In the genomic region with DNA sequence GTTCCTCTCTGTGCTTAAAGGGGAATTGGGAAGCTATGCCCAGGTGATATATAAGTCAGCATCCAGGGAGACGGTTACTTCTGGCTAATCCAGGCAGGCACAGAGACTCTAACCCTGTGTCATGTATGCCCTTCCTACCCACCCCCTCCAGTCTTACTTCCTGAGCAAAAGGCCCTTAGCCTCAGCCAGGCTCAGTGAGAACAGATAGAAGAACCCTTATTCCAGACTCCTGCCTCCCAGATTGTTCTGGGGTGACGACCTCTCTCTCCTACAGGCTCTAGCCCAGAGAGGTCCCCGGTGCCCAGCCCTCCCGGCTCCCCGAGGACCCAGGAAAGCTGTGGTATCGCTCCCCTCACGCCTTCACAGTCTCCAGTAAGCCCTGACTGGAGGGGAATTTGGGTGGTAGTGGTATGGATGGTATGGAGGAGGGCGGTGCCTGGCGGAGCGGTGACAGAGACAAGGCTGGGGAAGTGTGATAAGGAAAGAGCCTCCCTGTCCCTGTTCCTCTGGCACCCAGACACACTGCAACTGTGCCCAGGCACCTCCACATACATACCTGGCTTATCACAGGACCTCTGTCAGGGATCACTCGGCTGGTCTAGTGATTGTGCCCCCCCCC, we compare ENCODE assay signal across 11 mouse cellular contexts. TPM values are rescaled to one million over a fixed set of nuclear protein-coding genes. Genes with fewer than 3 reads are reported as not detected.
DNase-seq lines count a peak whose midpoint lies in the region; ATAC-seq and TF ChIP-seq lines count a peak whose summit lies in the region.
"Had no signal": no experiment of that assay in that cellular context is flagged by ENCODE, and none has a peak within 500 bp of the region (broad histone marks: within the 10 kb centered on the region; RNA-seq: fewer than 3 reads in every experiment).

No protein-coding gene starts in this region.

- ATAC-seq in megakaryocyte progenitor cell, adult 5-6 weeks (replicated peaks; ENCODE audit: poor library complexity), result peak; percentile 94
- ATAC-seq in monocyte, adult 5-6 weeks (replicated peaks; ENCODE audit: insufficient number of reproducible peaks, low FRiP score, low TSS enrichment, poor library complexity, severe bottlenecking), result no peak

- TF ChIP-seq POLR2A in thymus, adult 2 months (IDR thresholded peaks at IDR 0.05; ENCODE audit: control insufficient read depth, extremely low read depth, insufficient read depth, low read length, poor library complexity), result no peak

- no peak overlapping the region for H3K4me3 ChIP-seq in thymus, adult 2 months (ENCODE audit: control insufficient read depth, insufficient read depth, low read length)

- no peaks in the 10 kb centered on the region for H3K36me3 ChIP-seq in thymus, adult 2 months (ENCODE audit: control insufficient read depth, insufficient read depth, low read length)

- H3K4me1 ChIP-seq in thymus, adult 2 months (replicated peaks; ENCODE audit: control insufficient read depth, insufficient read depth, low read length), result no peaks in the 10 kb centered on the region

- intact Hi-C loops in heart, postnatal 36 days (cut with DNase I), result no loop called here

- 95% methylated on average over 11 of the region's 11 CpGs for WGBS in thymus, adult 2 months

- no peak overlapping the region for H3K27ac ChIP-seq in thymus, adult 2 months (ENCODE audit: control insufficient read depth, insufficient read depth, low read length)

- no peaks in the 10 kb centered on the region for H3K27me3 ChIP-seq in thymus, adult 2 months (ENCODE audit: control insufficient read depth, insufficient read depth, low read length)

- no peak for TF ChIP-seq CTCF in thymus, adult 2 months (IDR thresholded peaks at IDR 0.05; ENCODE audit: borderline replicate concordance, control insufficient read depth, extremely low read depth, insufficient read depth, low read length, poor library complexity)

- peak; percentile 1 for DNase-seq in kidney, adult 18-20 months
- no peak for DNase-seq in kidney, postnatal 25 days
- DNase-seq in c-Kit-positive CD71-positive TER-119-negative erythroid progenitor cells, embryonic 14.5 days (ENCODE audit: low read depth), result peak; percentile 85
- DNase-seq in heart, postnatal 36 days, result peak; percentile 1 to 6
- DNase-seq in thymus, adult 2 months, result no peak
- no peak for DNase-seq in ovary, postnatal 36 days (ENCODE audit: low spot score)

RNA-seq across cellular contexts. Expression of a gene that starts 2.3 kb away (rescaled TPM):
- total RNA-seq in heart, postnatal 36 days (2021), result not detected
- not detected in 2 replicates for total RNA-seq in megakaryocyte progenitor cell, adult 5-6 weeks (2015)
- not detected in 2 replicates for total RNA-seq in megakaryocyte progenitor cell, adult 5-6 weeks (2017)
- total RNA-seq in monocyte, adult 5-6 weeks (2017), result not detected in 3 replicates
- not detected in 2 replicates for polyA plus RNA-seq in thymus, adult 2 months (2012; rRNA removed)
- total RNA-seq: layer of hippocampus, adult 8-10 months had no signal
- polyA plus RNA-seq: embryonic facial prominence, embryonic 14.5 days; neural tube, embryonic 14.5 days had no signal

RNA-seq across cellular contexts. Expression of a gene that starts 8.6 kb away (rescaled TPM):
- 10 to 100 TPM; 32.1 to 44.1 TPM for total RNA-seq in heart, postnatal 36 days (2021)
- total RNA-seq in megakaryocyte progenitor cell, adult 5-6 weeks (2015), result 0.12 TPM in 1 of 2 replicates, not detected in the other
- total RNA-seq in megakaryocyte progenitor cell, adult 5-6 weeks (2017), result 0.44 TPM in 1 of 2 replicates, not detected in the other
- total RNA-seq in monocyte, adult 5-6 weeks (2017), result not detected in 3 replicates
- polyA plus RNA-seq in thymus, adult 2 months (2012; rRNA removed), result 3.1 and 3.5 TPM in 2 replicates

RNA-seq across cellular contexts. Expression of a gene that starts 24.3 kb away (rescaled TPM):
- total RNA-seq in heart, postnatal 36 days (2021), result 10 to 100 TPM in 1 of 2 experiments, 1 to 10 TPM in 1; 9.7 to 12.8 TPM
- total RNA-seq in megakaryocyte progenitor cell, adult 5-6 weeks (2015), result 85.1 and 90.4 TPM in 2 replicates
- total RNA-seq in megakaryocyte progenitor cell, adult 5-6 weeks (2017), result 34.9 and 39.5 TPM in 2 replicates
- total RNA-seq in monocyte, adult 5-6 weeks (2017), result 4.0 to 11.8 TPM (median 5.2 TPM) in 3 replicates
- 108 and 135 TPM in 2 replicates for polyA plus RNA-seq in thymus, adult 2 months (2012; rRNA removed)

RNA-seq across cellular contexts. Expression of a gene that starts 44.2 kb away (rescaled TPM):
- 10 to 100 TPM; 85.1 to 86.2 TPM for total RNA-seq in heart, postnatal 36 days (2021)
- total RNA-seq in megakaryocyte progenitor cell, adult 5-6 weeks (2015), result 8.0 and 8.3 TPM in 2 replicates
- 14.8 and 15.8 TPM in 2 replicates for total RNA-seq in megakaryocyte progenitor cell, adult 5-6 weeks (2017)
- 12.5 to 17.0 TPM (median 14.0 TPM) in 3 replicates for total RNA-seq in monocyte, adult 5-6 weeks (2017)
- polyA plus RNA-seq in thymus, adult 2 months (2012; rRNA removed), result 45.6 and 52.5 TPM in 2 replicates

RNA-seq across cellular contexts. Expression of a gene that starts 49.1 kb away (rescaled TPM):
- total RNA-seq in heart, postnatal 36 days (2021), result 1 to 10 TPM; 1.9 to 4.6 TPM
- total RNA-seq in megakaryocyte progenitor cell, adult 5-6 weeks (2015), result 0.05 and 0.07 TPM in 2 replicates
- 0.10 TPM in 1 of 2 replicates, not detected in the other for total RNA-seq in megakaryocyte progenitor cell, adult 5-6 weeks (2017)
- 0.68 to 0.75 TPM in 2 of 3 replicates, not detected in the other for total RNA-seq in monocyte, adult 5-6 weeks (2017)
- 10.4 and 14.5 TPM in 2 replicates for polyA plus RNA-seq in thymus, adult 2 months (2012; rRNA removed)

Comparison
In these comparisons a context has a peak if more than half of its experiments do, and no peak if none do; other contexts are left out.
1. DNase-seq: peak in kidney, adult 18-20 months (single experiment), c-Kit-positive CD71-positive TER-119-negative erythroid progenitor cells, embryonic 14.5 days (single experiment) and heart, postnatal 36 days (2 of 2); none in kidney, postnatal 25 days (0 of 2), thymus, adult 2 months (single experiment) and ovary, postnatal 36 days (single experiment).
2. RNA of a gene that starts 8.6 kb away (total RNA-seq): 32.1 to 44.1 TPM in heart, postnatal 36 days; 0.12 to 0.44 TPM in megakaryocyte progenitor cell, adult 5-6 weeks and not detected in monocyte, adult 5-6 weeks; every median in the first group is over 10 times any median in the second.